Mouse (Mus musculus): ENCODE data around the gene Rhbg. TPM values are rescaled to one million over a fixed set of nuclear protein-coding genes. Genes with fewer than 3 reads are reported as not detected.

The Rhbg gene
- polyA plus RNA-seq, 1 experiment: 94.4 TPM

GRCm38 (mm10) chr3:88214971-88215552 is 39.4 kb downstream of the Rhbg start:
- no peak for TF ChIP-seq POLR2A (IDR thresholded peaks at IDR 0.05; ENCODE audit: low read depth, low read length)
- TF ChIP-seq CTCF (conservative IDR thresholded peaks at IDR 0.05; ENCODE audit: insufficient read depth, insufficient read length, low read depth, low read length): no peak
- peak overlapping the region; percentile 29 for H3K4me3 ChIP-seq (ENCODE audit: insufficient read depth, low read depth, low read length)
- no peaks in the 10 kb centered on the region for H3K36me3 ChIP-seq (ENCODE audit: control insufficient read depth, insufficient read depth, low read length)
- H3K4me1 ChIP-seq (ENCODE audit: control insufficient read depth, insufficient read depth, low read length): no peaks in the 10 kb centered on the region
- WGBS: 2% methylated on average over 48 of the region's 48 CpGs
- no peak overlapping the region for H3K27ac ChIP-seq (ENCODE audit: insufficient read depth, low read depth, low read length)
- DNase-seq: no peak
- peaks cover 8% of the 10 kb centered on the region for H3K27me3 ChIP-seq (replicated peaks; ENCODE audit: control insufficient read depth, insufficient read depth, low read length)

GRCm38 (mm10) chr3:88214197-88214938 is 40.1 kb downstream of the Rhbg start:
- Histone ChIP-seq H3K36me3 (ENCODE audit: control insufficient read depth, insufficient read depth, low read length) (no peaks in the 10 kb centered on the region), H3K27me3 (replicated peaks; ENCODE audit: control insufficient read depth, insufficient read depth, low read length) (peaks cover 8% of the 10 kb centered on the region), H3K4me1 (ENCODE audit: control insufficient read depth, insufficient read depth, low read length) (no peaks in the 10 kb centered on the region), H3K27ac (ENCODE audit: insufficient read depth, low read depth, low read length) (no peak overlapping the region), H3K4me3 (ENCODE audit: insufficient read depth, low read depth, low read length) (no peak overlapping the region)
- DNase-seq: no peak
- 2% methylated on average over 41 of the region's 42 CpGs for WGBS
- TF ChIP-seq POLR2A (IDR thresholded peaks at IDR 0.05; ENCODE audit: low read depth, low read length) (no peak), CTCF (conservative IDR thresholded peaks at IDR 0.05; ENCODE audit: insufficient read depth, insufficient read length, low read depth, low read length) (no peak)

- Histone ChIP-seq H3K27ac (ENCODE audit: insufficient read depth, low read depth, low read length) (no peak overlapping the region), H3K27me3 (replicated peaks; ENCODE audit: control insufficient read depth, insufficient read depth, low read length) (peaks cover 8% of the 10 kb centered on the region), H3K4me1 (ENCODE audit: control insufficient read depth, insufficient read depth, low read length) (no peaks in the 10 kb centered on the region), H3K4me3 (ENCODE audit: insufficient read depth, low read depth, low read length) (no peak overlapping the region), H3K36me3 (ENCODE audit: control insufficient read depth, insufficient read depth, low read length) (no peaks in the 10 kb centered on the region)
- DNase-seq: no peak
- WGBS: 8% methylated on average over 2 of the region's 2 CpGs
- TF ChIP-seq POLR2A (IDR thresholded peaks at IDR 0.05; ENCODE audit: low read depth, low read length) (no peak), CTCF (conservative IDR thresholded peaks at IDR 0.05; ENCODE audit: insufficient read depth, insufficient read length, low read depth, low read length) (no peak)
These were observed 41.5 kb downstream of the Rhbg start for GRCm38 (mm10) chr3:88213019-88213418.

- Histone ChIP-seq H3K27me3 (replicated peaks; ENCODE audit: control insufficient read depth, insufficient read depth, low read length) (peaks cover 8% of the 10 kb centered on the region), H3K36me3 (ENCODE audit: control insufficient read depth, insufficient read depth, low read length) (no peaks in the 10 kb centered on the region), H3K4me3 (ENCODE audit: insufficient read depth, low read depth, low read length) (no peak overlapping the region), H3K4me1 (ENCODE audit: control insufficient read depth, insufficient read depth, low read length) (no peaks in the 10 kb centered on the region), H3K27ac (ENCODE audit: insufficient read depth, low read depth, low read length) (no peak overlapping the region)
- 12% methylated on average over 1 of the region's 1 CpGs for WGBS
- DNase-seq: no peak
- TF ChIP-seq POLR2A (IDR thresholded peaks at IDR 0.05; ENCODE audit: low read depth, low read length) (no peak), CTCF (conservative IDR thresholded peaks at IDR 0.05; ENCODE audit: insufficient read depth, insufficient read length, low read depth, low read length) (no peak)
These were observed 42.2 kb downstream of the Rhbg start for GRCm38 (mm10) chr3:88212356-88212755.

- no peak for TF ChIP-seq CTCF (conservative IDR thresholded peaks at IDR 0.05; ENCODE audit: insufficient read depth, insufficient read length, low read depth, low read length)
- peaks cover 6% of the 10 kb centered on the region; the same call in 1 of the 2 replicates for H3K27me3 ChIP-seq (replicated peaks; ENCODE audit: control insufficient read depth, insufficient read depth, low read length)
- no peaks in the 10 kb centered on the region for H3K4me1 ChIP-seq (ENCODE audit: control insufficient read depth, insufficient read depth, low read length)
- no peak for DNase-seq
- H3K27ac ChIP-seq (ENCODE audit: insufficient read depth, low read depth, low read length): no peak overlapping the region
- WGBS: 13% methylated on average over 2 of the region's 2 CpGs
- no peak overlapping the region for H3K4me3 ChIP-seq (ENCODE audit: insufficient read depth, low read depth, low read length)
- H3K36me3 ChIP-seq (ENCODE audit: control insufficient read depth, insufficient read depth, low read length): no peaks in the 10 kb centered on the region
These were observed 43.6 kb downstream of the Rhbg start for GRCm38 (mm10) chr3:88210918-88211317.

GRCm38 (mm10) chr3:88210121-88210520 is 44.4 kb downstream of the Rhbg start:
- peaks cover 6% of the 10 kb centered on the region; the same call in 1 of the 2 replicates for H3K27me3 ChIP-seq (replicated peaks; ENCODE audit: control insufficient read depth, insufficient read depth, low read length)
- H3K4me1 ChIP-seq (ENCODE audit: control insufficient read depth, insufficient read depth, low read length): no peaks in the 10 kb centered on the region
- WGBS: 16% methylated on average over 2 of the region's 2 CpGs

GRCm38 (mm10) chr3:88209306-88209705 is 45.2 kb downstream of the Rhbg start:
- DNase-seq: no peak
- H3K4me1 ChIP-seq (ENCODE audit: control insufficient read depth, insufficient read depth, low read length): no peaks in the 10 kb centered on the region
- no peaks in the 10 kb centered on the region for H3K36me3 ChIP-seq (ENCODE audit: control insufficient read depth, insufficient read depth, low read length)
- WGBS: 5% methylated on average over 6 of the region's 6 CpGs
- H3K27me3 ChIP-seq (replicated peaks; ENCODE audit: control insufficient read depth, insufficient read depth, low read length): peaks cover under 1% of the 10 kb centered on the region; the same call in 1 of the 2 replicates
- no peak overlapping the region for H3K27ac ChIP-seq (ENCODE audit: insufficient read depth, low read depth, low read length)
- H3K4me3 ChIP-seq (ENCODE audit: insufficient read depth, low read depth, low read length): no peak overlapping the region
- TF ChIP-seq CTCF (conservative IDR thresholded peaks at IDR 0.05; ENCODE audit: insufficient read depth, insufficient read length, low read depth, low read length) (no peak), POLR2A (IDR thresholded peaks at IDR 0.05; ENCODE audit: low read depth, low read length) (no peak)

More at GRCm38 (mm10) chr3:88210121-88210520, 44.4 kb downstream of the Rhbg start:
- TF ChIP-seq POLR2A (IDR thresholded peaks at IDR 0.05; ENCODE audit: low read depth, low read length) (no peak), CTCF (conservative IDR thresholded peaks at IDR 0.05; ENCODE audit: insufficient read depth, insufficient read length, low read depth, low read length) (no peak)
- no peak for DNase-seq
- Histone ChIP-seq H3K4me3 (ENCODE audit: insufficient read depth, low read depth, low read length) (no peak overlapping the region), H3K27ac (ENCODE audit: insufficient read depth, low read depth, low read length) (no peak overlapping the region), H3K36me3 (ENCODE audit: control insufficient read depth, insufficient read depth, low read length) (no peaks in the 10 kb centered on the region)
